Mouse (Mus musculus) kidney, postnatal 0 days (tissue): ENCODE results near the gene Unc45a. TPM values are rescaled to one million over a fixed set of nuclear protein-coding genes. Genes with fewer than 3 reads are reported as not detected.
A peak's percentile ranks its signal among the peaks of the same experiment; 100 is the strongest.

Source experiments
- ATAC-seq: fragments of 200-750 bp; cut with Nextera tagmentation; replicated peaks from 2 replicates; pipeline ENCODE4 v1.8.0; 2017; ENCODE audit warnings: low read depth, moderate number of reproducible peaks, moderate TSS enrichment, moderate library complexity; ENCODE audit not compliant: low FRiP score
- DNase-seq: peaks from one replicate; pipeline ENCODE4 v3.0.0-alpha.2; 2016; ENCODE audit warnings: low spot score
- H3K27ac ChIP-seq: fragments of 300-500 bp; sonication (generic); 2 replicates; pipeline ENCODE4 v1.5.1; 2014; ENCODE audit warnings: mild to moderate bottlenecking
- H3K27me3 ChIP-seq: fragments of 300-500 bp; sonication (generic); 2 replicates; pipeline ENCODE4 v1.6.1; 2014; ENCODE audit warnings: low read length, mixed read lengths; ENCODE audit not compliant: insufficient read depth
- H3K36me3 ChIP-seq: fragments of 300-500 bp; sonication (generic); 2 replicates; pipeline ENCODE4 v1.6.1; 2014; ENCODE audit warnings: low read length, mixed read lengths; ENCODE audit not compliant: insufficient read depth
- H3K4me1 ChIP-seq: fragments of 300-500 bp; sonication (generic); replicated peaks from 2 replicates; pipeline ENCODE4 v1.6.1; 2014; ENCODE audit warnings: antibody characterized with exemption, low read length, mixed read lengths; ENCODE audit not compliant: insufficient read depth
- H3K4me2 ChIP-seq: fragments of 300-500 bp; sonication (generic); 2 replicates; pipeline ENCODE4 v1.6.1; 2014; ENCODE audit warnings: mild to moderate bottlenecking, low read length, moderate library complexity, mixed read lengths
- H3K4me3 ChIP-seq: fragments of 300-500 bp; sonication (generic); replicated peaks from 2 replicates; pipeline ENCODE4 v1.5.1; 2014; ENCODE audit warnings: low read depth, low read length
- H3K9ac ChIP-seq: fragments of 300-500 bp; sonication (generic); 2 replicates; pipeline ENCODE4 v1.6.1; 2014; ENCODE audit warnings: low read depth, low read length
- H3K9me3 ChIP-seq: fragments of 300-500 bp; sonication (generic); replicated peaks from 2 replicates; pipeline ENCODE4 v1.6.1; 2016; ENCODE audit warnings: low read length, inconsistent platforms, mixed read lengths
- CTCF ChIP-seq: IDR thresholded peaks from 2 replicates; pipeline ENCODE4 v1.5.1; 2016; ENCODE audit warnings: antibody characterized with exemption, low read depth, mild to moderate bottlenecking, moderate library complexity
- WGBS: fragments of 180-500 bp; shearing (Covaris S2); extraction: QIAGEN DNeasy Blood & Tissue Kit; methylation state at CpG from one replicate; pipeline ENCODE4 v1.1.7; 2014; 5-methylcytosine and 5-hydroxymethylcytosine counted together
- polyA plus RNA-seq: library from polyadenylated mRNA; unstranded; fragments of >200 nt; fragmentation: Nextera tagmentation; extraction: Ambion mirVana; gene quantifications from 2 replicates; pipeline ENCODE4 v1.2.1, GENCODE M21; 2015

The Unc45a gene
- polyA plus RNA-seq, 1 experiment from 2014 or later, result 28.2 TPM

GRCm38 (mm10) chr7:80368635-80369421 is 28.0 kb upstream of the Unc45a start:
- no peak for ATAC-seq
- Histone ChIP-seq H3K4me1 (peaks cover 15% of the 10 kb centered on the region), H3K4me3 (no peak overlapping the region), H3K4me2 (peak overlapping the region; percentile 92; the same call in 1 of the 2 replicates), H3K27ac (no peak overlapping the region), H3K36me3 (peaks cover 22% of the 10 kb centered on the region; the same call in 1 of the 2 replicates), H3K9me3 (no peaks in the 10 kb centered on the region), H3K9ac (peak overlapping the region; percentile 37; the same call in 1 of the 2 replicates), H3K27me3 (no peaks in the 10 kb centered on the region)
- DNase-seq, result peak; percentile 59
- TF ChIP-seq CTCF, result no peak
- 63% methylated on average over 20 of the region's 20 CpGs for WGBS

GRCm38 (mm10) chr7:80368009-80368408 is 27.2 kb upstream of the Unc45a start:
- H3K36me3 ChIP-seq, result peaks cover 29% of the 10 kb centered on the region; the same call in 1 of the 2 replicates
- WGBS, result 89% methylated on average over 9 of the region's 9 CpGs
- H3K27me3 ChIP-seq, result no peaks in the 10 kb centered on the region
- no peak for TF ChIP-seq CTCF
- H3K4me3 ChIP-seq, result no peak overlapping the region
- ATAC-seq (no peak), DNase-seq (no peak)
- H3K4me1 ChIP-seq, result peaks cover 15% of the 10 kb centered on the region
- H3K9ac ChIP-seq, result no peak overlapping the region
- H3K4me2 ChIP-seq, result no peak overlapping the region
- no peaks in the 10 kb centered on the region for H3K9me3 ChIP-seq
- H3K27ac ChIP-seq, result no peak overlapping the region

GRCm38 (mm10) chr7:80367232-80367631 is 26.4 kb upstream of the Unc45a start:
- no peaks in the 10 kb centered on the region for H3K9me3 ChIP-seq
- H3K4me1 ChIP-seq, result peaks cover 15% of the 10 kb centered on the region
- DNase-seq, result no peak
- no peaks in the 10 kb centered on the region for H3K27me3 ChIP-seq
- H3K4me2 ChIP-seq, result no peak overlapping the region
- no peak for TF ChIP-seq CTCF
- H3K9ac ChIP-seq, result no peak overlapping the region
- no peak overlapping the region for H3K27ac ChIP-seq
- H3K4me3 ChIP-seq, result no peak overlapping the region
- peaks cover 33% of the 10 kb centered on the region; the same call in 1 of the 2 replicates for H3K36me3 ChIP-seq
- WGBS, result 97% methylated on average over 7 of the region's 7 CpGs
- no peak for ATAC-seq

GRCm38 (mm10) chr7:80365759-80366158 is 25.0 kb upstream of the Unc45a start:
- H3K4me2 ChIP-seq, result no peak overlapping the region
- WGBS, result 55% methylated on average over 2 of the region's 2 CpGs
- DNase-seq (peak; percentile 74), ATAC-seq (no peak)
- H3K9ac ChIP-seq, result no peak overlapping the region
- TF ChIP-seq CTCF, result no peak
- H3K9me3 ChIP-seq, result no peaks in the 10 kb centered on the region
- no peak overlapping the region for H3K27ac ChIP-seq
- H3K27me3 ChIP-seq, result no peaks in the 10 kb centered on the region
- peaks cover 15% of the 10 kb centered on the region for H3K4me1 ChIP-seq
- peaks cover 45% of the 10 kb centered on the region; the same call in 1 of the 2 replicates for H3K36me3 ChIP-seq
- no peak overlapping the region for H3K4me3 ChIP-seq

- no peak for TF ChIP-seq CTCF
- DNase-seq (no peak), ATAC-seq (no peak)
- H3K4me3 ChIP-seq, result no peak overlapping the region
- H3K4me2 ChIP-seq, result no peak overlapping the region
- H3K27ac ChIP-seq, result no peak overlapping the region
- H3K27me3 ChIP-seq, result no peaks in the 10 kb centered on the region
- WGBS, result 63% methylated on average over 3 of the region's 3 CpGs
- H3K36me3 ChIP-seq, result peaks cover 62% of the 10 kb centered on the region
- H3K9me3 ChIP-seq, result no peaks in the 10 kb centered on the region
- no peaks in the 10 kb centered on the region for H3K4me1 ChIP-seq
- H3K9ac ChIP-seq, result no peak overlapping the region
Observed at GRCm38 (mm10) chr7:80360435-80360834, 19.6 kb upstream of the Unc45a start.

GRCm38 (mm10) chr7:80358039-80358438 is 17.2 kb upstream of the Unc45a start:
- peaks cover 61% of the 10 kb centered on the region for H3K36me3 ChIP-seq
- no peaks in the 10 kb centered on the region for H3K4me1 ChIP-seq
- 78% methylated on average over 4 of the region's 4 CpGs for WGBS
- H3K27ac ChIP-seq, result no peak overlapping the region
- H3K4me2 ChIP-seq, result no peak overlapping the region
- no peak for TF ChIP-seq CTCF
- no peak for ATAC-seq
- no peaks in the 10 kb centered on the region for H3K27me3 ChIP-seq
- H3K4me3 ChIP-seq, result no peak overlapping the region
- no peaks in the 10 kb centered on the region for H3K9me3 ChIP-seq
- H3K9ac ChIP-seq, result no peak overlapping the region
- DNase-seq, result no peak
